Mouse (Mus musculus): ENCODE data around the gene Tspo. TPM values are rescaled to one million over a fixed set of nuclear protein-coding genes. Genes with fewer than 3 reads are reported as not detected.

Tspo gene
- polyA plus RNA-seq, 1 experiment from 2014 or later, result 40.2 TPM

GRCm38 (mm10) chr15:83530233-83530632 is 33.2 kb upstream of the Tspo start:
- peaks cover 26% of the 10 kb centered on the region for H3K4me1 ChIP-seq
- 79% methylated on average over 9 of the region's 9 CpGs for WGBS
- DNase-seq (ENCODE audit: extremely low spot score, low spot score), result no peak
- no peak overlapping the region for H3K4me3 ChIP-seq
- peaks cover 55% of the 10 kb centered on the region for H3K27me3 ChIP-seq (ENCODE audit: poor library complexity, severe bottlenecking)
- H3K36me3 ChIP-seq (replicated peaks), result no peaks in the 10 kb centered on the region
- H3K27ac ChIP-seq, result no peak overlapping the region
- no peaks in the 10 kb centered on the region for H3K9me3 ChIP-seq

GRCm38 (mm10) chr15:83530688-83531087 is 32.7 kb upstream of the Tspo start:
- Histone ChIP-seq H3K4me3 (no peak overlapping the region), H3K4me1 (peaks cover 23% of the 10 kb centered on the region), H3K9me3 (no peaks in the 10 kb centered on the region), H3K27ac (no peak overlapping the region), H3K36me3 (replicated peaks) (no peaks in the 10 kb centered on the region), H3K27me3 (ENCODE audit: poor library complexity, severe bottlenecking) (peaks cover 50% of the 10 kb centered on the region)
- no peak for DNase-seq (ENCODE audit: extremely low spot score, low spot score)
- WGBS, result 85% methylated on average over 6 of the region's 6 CpGs

- Histone ChIP-seq H3K36me3 (replicated peaks) (no peaks in the 10 kb centered on the region), H3K27me3 (ENCODE audit: poor library complexity, severe bottlenecking) (peaks cover 37% of the 10 kb centered on the region), H3K4me1 (peaks cover 11% of the 10 kb centered on the region), H3K4me3 (no peak overlapping the region), H3K27ac (no peak overlapping the region), H3K9me3 (no peaks in the 10 kb centered on the region)
- no peak for DNase-seq (ENCODE audit: extremely low spot score, low spot score)
- 91% methylated on average over 5 of the region's 5 CpGs for WGBS
Observed at GRCm38 (mm10) chr15:83531961-83532469, 31.4 kb upstream of the Tspo start.

GRCm38 (mm10) chr15:83532606-83533005 is 30.8 kb upstream of the Tspo start:
- H3K27me3 ChIP-seq (ENCODE audit: poor library complexity, severe bottlenecking), result peaks cover 31% of the 10 kb centered on the region
- no peak overlapping the region for H3K27ac ChIP-seq
- H3K4me3 ChIP-seq, result no peak overlapping the region
- H3K4me1 ChIP-seq, result peaks cover 5% of the 10 kb centered on the region; the same call in 1 of the 2 replicates
- H3K9me3 ChIP-seq, result no peaks in the 10 kb centered on the region
- no peak for DNase-seq (ENCODE audit: extremely low spot score, low spot score)
- 87% methylated on average over 7 of the region's 7 CpGs for WGBS
- H3K36me3 ChIP-seq (replicated peaks), result no peaks in the 10 kb centered on the region

DNA sequence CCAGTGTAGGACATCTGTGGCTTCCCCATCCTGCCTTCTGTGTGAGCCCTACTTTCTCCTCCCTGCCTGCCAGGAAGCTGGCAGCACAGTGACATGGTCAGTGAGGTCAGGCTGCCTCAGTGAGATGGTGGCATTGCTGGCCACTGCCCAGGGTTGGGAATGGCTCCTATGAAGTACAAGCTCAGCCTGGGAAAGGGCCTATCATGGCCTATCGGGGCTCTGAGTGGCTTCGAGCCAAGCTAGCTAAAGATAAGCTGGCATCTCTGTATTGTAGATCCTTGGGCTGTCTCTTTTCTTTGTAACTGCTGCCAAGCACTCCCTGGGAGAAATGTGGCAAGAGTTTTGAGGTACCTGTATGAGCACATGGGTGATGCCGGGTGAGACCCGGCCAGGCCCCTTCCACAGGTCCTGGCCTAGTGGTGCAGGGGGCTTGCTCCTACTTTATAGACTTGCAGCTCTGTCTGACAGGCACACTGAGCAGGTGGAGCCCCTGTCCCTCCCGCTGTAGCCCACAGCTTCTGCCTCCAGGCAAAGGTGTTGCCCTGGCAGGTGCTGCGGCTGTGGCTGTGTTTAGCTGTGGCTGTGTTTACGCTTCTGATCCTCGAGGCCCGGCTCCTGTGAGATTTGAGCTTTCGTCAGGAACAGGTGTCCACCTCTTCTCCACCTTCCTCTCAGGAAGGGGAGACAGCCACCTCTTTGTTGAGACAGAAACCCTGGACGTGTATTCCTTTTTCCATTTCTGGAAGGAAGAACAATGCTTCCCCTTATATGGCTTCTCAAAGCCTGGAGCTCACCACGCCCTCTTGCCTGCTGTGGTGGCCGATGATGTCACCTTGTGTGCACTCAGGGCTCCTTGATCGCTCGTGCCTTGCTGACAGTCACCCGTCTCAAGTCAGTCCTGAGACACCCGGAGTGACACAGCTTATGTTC is 28.2 kb upstream of the Tspo start:
- no peaks in the 10 kb centered on the region for H3K9me3 ChIP-seq
- 83% methylated on average over 17 of the region's 17 CpGs for WGBS

DNA sequence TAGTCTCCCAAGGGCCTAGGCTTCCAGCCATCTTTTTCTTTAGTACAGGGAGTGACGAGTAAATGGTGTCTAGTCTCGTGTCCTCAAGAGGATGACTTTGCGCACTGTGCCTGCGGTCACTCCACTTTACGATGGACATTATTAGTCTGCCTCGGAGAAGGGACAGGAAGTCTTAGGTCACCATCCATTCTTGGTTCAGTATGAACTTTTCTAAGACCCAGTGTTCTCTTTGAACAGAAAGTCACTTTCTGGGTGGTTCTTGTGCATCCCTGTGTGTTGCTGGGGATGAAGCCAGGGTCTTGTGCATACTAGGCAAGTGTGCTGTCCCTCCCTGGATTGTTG is 27.5 kb upstream of the Tspo start:
- no peak for DNase-seq (ENCODE audit: extremely low spot score, low spot score)
- Histone ChIP-seq H3K36me3 (replicated peaks) (no peaks in the 10 kb centered on the region), H3K4me3 (no peak overlapping the region), H3K9me3 (no peaks in the 10 kb centered on the region), H3K4me1 (peaks cover 5% of the 10 kb centered on the region; the same call in 1 of the 2 replicates), H3K27me3 (ENCODE audit: poor library complexity, severe bottlenecking) (0 out of 2 replicates have a peak, but pooled peaks cover under 1% of the 10 kb centered on the region), H3K27ac (no peak overlapping the region)
- 93% methylated on average over 6 of the region's 6 CpGs for WGBS

More for the DNA sequence above, 28.2 kb upstream of the Tspo start:
- no peak for DNase-seq (ENCODE audit: extremely low spot score, low spot score)
- Histone ChIP-seq H3K27ac (0 out of 2 replicates have a peak overlapping the region, but pooled peaks have one; percentile 2), H3K4me1 (peaks cover 5% of the 10 kb centered on the region; the same call in 1 of the 2 replicates), H3K27me3 (ENCODE audit: poor library complexity, severe bottlenecking) (peaks cover 5% of the 10 kb centered on the region; the same call in 1 of the 2 replicates), H3K4me3 (no peak overlapping the region), H3K36me3 (replicated peaks) (no peaks in the 10 kb centered on the region)

GRCm38 (mm10) chr15:83538855-83539254 is 24.5 kb upstream of the Tspo start:
- Histone ChIP-seq H3K4me1 (peaks cover 3% of the 10 kb centered on the region; the same call in 1 of the 2 replicates), H3K27me3 (ENCODE audit: poor library complexity, severe bottlenecking) (no peaks in the 10 kb centered on the region), H3K9me3 (no peaks in the 10 kb centered on the region), H3K4me3 (no peak overlapping the region), H3K36me3 (replicated peaks) (no peaks in the 10 kb centered on the region), H3K27ac (no peak overlapping the region)
- DNase-seq (ENCODE audit: extremely low spot score, low spot score), result no peak
- WGBS, result 97% methylated on average over 2 of the region's 2 CpGs

GRCm38 (mm10) chr15:83539905-83540304 is 23.5 kb upstream of the Tspo start:
- H3K9me3 ChIP-seq, result no peaks in the 10 kb centered on the region
- no peaks in the 10 kb centered on the region; the same call in 1 of the 2 replicates for H3K36me3 ChIP-seq (replicated peaks)
- WGBS, result 89% methylated on average over 4 of the region's 4 CpGs
- peaks cover 3% of the 10 kb centered on the region; the same call in 1 of the 2 replicates for H3K4me1 ChIP-seq
- H3K4me3 ChIP-seq, result no peak overlapping the region
- no peak overlapping the region for H3K27ac ChIP-seq
- DNase-seq (ENCODE audit: extremely low spot score, low spot score), result no peak
- no peaks in the 10 kb centered on the region for H3K27me3 ChIP-seq (ENCODE audit: poor library complexity, severe bottlenecking)

DNA sequence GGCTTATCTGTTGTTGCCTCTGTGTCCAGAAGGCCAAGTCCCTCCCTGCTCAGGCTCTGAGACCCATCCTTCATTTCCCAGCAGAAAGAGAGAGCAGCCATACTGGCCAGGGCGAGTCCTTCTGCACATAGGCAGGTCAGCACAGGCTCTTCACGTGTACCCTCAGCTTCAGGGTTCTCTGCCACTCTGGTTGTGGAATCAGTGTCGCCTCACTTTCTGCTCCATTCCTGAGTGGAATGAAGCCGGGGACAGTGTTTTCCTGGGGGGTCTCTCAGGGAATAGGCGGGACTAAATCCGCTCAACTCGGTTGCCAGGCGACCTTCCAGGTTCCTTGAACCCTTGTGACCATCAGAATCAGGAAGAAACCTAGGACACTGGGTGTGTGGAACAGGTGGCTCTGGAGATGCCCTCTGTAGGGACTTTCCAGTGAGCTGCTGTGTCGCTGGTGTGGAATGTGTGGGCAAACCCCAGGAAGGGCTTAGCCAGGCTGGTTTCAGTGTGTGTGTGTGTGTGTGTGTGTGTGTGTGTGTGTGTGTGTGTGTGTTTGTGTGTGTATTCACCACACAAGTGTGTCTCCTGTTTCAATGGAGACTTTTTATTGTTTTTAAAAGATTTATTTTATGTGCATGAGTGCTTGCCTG is 21.6 kb upstream of the Tspo start:
- no peak overlapping the region for H3K4me3 ChIP-seq
- 85% methylated on average over 9 of the region's 9 CpGs for WGBS
- DNase-seq (ENCODE audit: extremely low spot score, low spot score), result no peak
- H3K27ac ChIP-seq, result no peak overlapping the region
- H3K4me1 ChIP-seq, result no peaks in the 10 kb centered on the region
- H3K9me3 ChIP-seq, result no peaks in the 10 kb centered on the region
- H3K36me3 ChIP-seq (replicated peaks), result peaks cover 18% of the 10 kb centered on the region
- no peaks in the 10 kb centered on the region for H3K27me3 ChIP-seq (ENCODE audit: poor library complexity, severe bottlenecking)

DNA sequence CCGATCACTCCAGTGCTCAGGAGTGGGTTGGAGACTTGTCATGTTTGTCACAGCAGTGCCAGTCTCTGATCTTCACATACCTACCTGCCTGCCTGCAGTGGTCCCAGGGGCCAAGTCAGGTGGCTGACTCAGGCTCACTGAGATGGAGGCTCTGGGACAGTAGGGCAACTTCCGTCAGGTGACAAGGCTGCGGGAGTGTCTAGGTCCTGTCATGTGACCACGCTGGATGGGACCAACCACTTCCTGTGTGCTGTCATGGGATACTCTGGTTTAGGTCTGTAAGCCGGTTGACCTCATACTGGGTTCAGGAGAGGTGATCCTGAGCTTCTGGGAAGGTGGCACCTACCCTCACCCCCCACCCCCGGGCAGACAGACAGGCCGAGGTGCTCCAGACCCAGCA is 17.4 kb upstream of the Tspo start:
- no peaks in the 10 kb centered on the region for H3K27me3 ChIP-seq (ENCODE audit: poor library complexity, severe bottlenecking)
- H3K4me1 ChIP-seq, result no peaks in the 10 kb centered on the region
- whole genome bisulfite sequencing, result 91% methylated on average over 7 of the region's 7 CpGs
- H3K4me3 ChIP-seq, result no peak overlapping the region
- DNase-seq (ENCODE audit: extremely low spot score, low spot score), result no peak
- peaks cover 61% of the 10 kb centered on the region for H3K36me3 ChIP-seq (replicated peaks)
- no peaks in the 10 kb centered on the region for H3K9me3 ChIP-seq
- H3K27ac ChIP-seq, result no peak overlapping the region

GRCm38 (mm10) chr15:83547144-83547543 is 16.2 kb upstream of the Tspo start:
- Histone ChIP-seq H3K4me3 (no peak overlapping the region), H3K27ac (no peak overlapping the region), H3K27me3 (ENCODE audit: poor library complexity, severe bottlenecking) (no peaks in the 10 kb centered on the region), H3K9me3 (no peaks in the 10 kb centered on the region), H3K36me3 (replicated peaks) (peaks cover 72% of the 10 kb centered on the region), H3K4me1 (no peaks in the 10 kb centered on the region)
- 91% methylated on average over 8 of the region's 8 CpGs for WGBS
- no peak for DNase-seq (ENCODE audit: extremely low spot score, low spot score)

GRCm38 (mm10) chr15:83550137-83550536 is 13.3 kb upstream of the Tspo start:
- Histone ChIP-seq H3K27me3 (ENCODE audit: poor library complexity, severe bottlenecking) (no peaks in the 10 kb centered on the region), H3K9me3 (no peaks in the 10 kb centered on the region), H3K36me3 (replicated peaks) (peaks cover 88% of the 10 kb centered on the region), H3K27ac (no peak overlapping the region), H3K4me3 (no peak overlapping the region), H3K4me1 (peaks cover 9% of the 10 kb centered on the region)
- DNase-seq (ENCODE audit: extremely low spot score, low spot score), result no peak
- WGBS, result 84% methylated on average over 2 of the region's 2 CpGs

DNA sequence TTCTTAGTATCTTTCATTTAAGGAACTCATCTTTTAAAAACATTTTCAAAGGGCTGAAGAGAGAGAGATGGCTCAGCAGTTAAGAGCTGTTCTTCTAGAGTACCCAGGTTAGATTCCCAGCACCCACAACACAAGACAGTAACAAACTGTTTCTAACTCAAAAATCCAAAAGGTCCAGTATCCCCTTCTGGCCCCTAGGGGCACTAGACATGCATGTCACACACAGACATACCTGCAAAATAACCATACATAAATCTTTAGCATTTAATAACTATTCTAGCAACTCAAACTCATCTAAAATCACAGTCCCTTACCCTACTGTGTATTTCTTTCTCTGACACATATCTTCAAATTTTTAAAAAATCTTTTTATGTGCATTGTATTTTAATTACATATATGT is 9.6 kb upstream of the Tspo start:
- no peaks in the 10 kb centered on the region for H3K9me3 ChIP-seq
- peaks cover 51% of the 10 kb centered on the region for H3K36me3 ChIP-seq (replicated peaks)
- no peaks in the 10 kb centered on the region for H3K27me3 ChIP-seq (ENCODE audit: poor library complexity, severe bottlenecking)
- H3K4me3 ChIP-seq, result no peak overlapping the region
- no peak overlapping the region for H3K27ac ChIP-seq
- DNase-seq (ENCODE audit: extremely low spot score, low spot score), result no peak
- peaks cover 16% of the 10 kb centered on the region for H3K4me1 ChIP-seq
